Mouse (Mus musculus) small intestine, adult 2 months (tissue): ENCODE measurements at regions not wholly inside any gene's neighbourhood (a gene's known extent, or its start where the extent isn't known, plus 50 kb on each side); places are given as distances from the start of the nearest gene placed in this dataset.

Experiments used
- H3K27ac ChIP-seq: fragments of 200-500 bp; 2 replicates; pipeline ENCODE4 v1.5.1; 2012; ENCODE audit warnings: low read depth, low read length, control low read depth, inconsistent platforms; ENCODE audit not compliant: insufficient read depth
- H3K27me3 ChIP-seq: fragments of 200-500 bp; 2 replicates; pipeline ENCODE4 v1.6.1; 2012; ENCODE audit warnings: mild to moderate bottlenecking, moderate library complexity, low read length, inconsistent platforms; ENCODE audit not compliant: control insufficient read depth, insufficient read depth
- H3K36me3 ChIP-seq: fragments of 200-500 bp; 2 replicates; pipeline ENCODE4 v1.6.1; 2012; ENCODE audit warnings: mild to moderate bottlenecking, low read length, control low read depth, inconsistent platforms; ENCODE audit not compliant: control insufficient read depth, insufficient read depth
- H3K4me1 ChIP-seq: fragments of 200-500 bp; 2 replicates; pipeline ENCODE4 v1.6.1; 2012; ENCODE audit warnings: low read length, inconsistent platforms, mixed read lengths; ENCODE audit not compliant: control insufficient read depth, insufficient read depth, insufficient read length
- H3K4me3 ChIP-seq: fragments of 200-500 bp; 2 replicates; pipeline ENCODE4 v1.5.1; 2012; ENCODE audit warnings: low read depth, mild to moderate bottlenecking, control low read depth, inconsistent platforms, low read length, moderate library complexity
- CTCF ChIP-seq: fragments of 200-500 bp; IDR thresholded peaks from 2 replicates; pipeline ENCODE4 v1.5.1; 2012; ENCODE audit warnings: low read depth, mild to moderate bottlenecking, control low read depth, inconsistent platforms, low read length, moderate library complexity, mixed read lengths; ENCODE audit not compliant: insufficient replicate concordance, insufficient read length; ENCODE audit errors: extremely low read depth
- POLR2A ChIP-seq: fragments of 200-500 bp; IDR thresholded peaks from 2 replicates; pipeline ENCODE4 v1.6.1; 2012; ENCODE audit warnings: low read depth, mild to moderate bottlenecking, control low read depth, inconsistent platforms, low read length, moderate library complexity
- WGBS: fragments of 180-500 bp; shearing (Covaris S2); methylation state at CpG from one replicate; pipeline ENCODE4 v1.1.7; 2018; 5-methylcytosine and 5-hydroxymethylcytosine counted together

- no peaks in the 10 kb centered on the region for H3K36me3 ChIP-seq
- H3K4me1 ChIP-seq, result peaks cover 9% of the 10 kb centered on the region; the same call in 1 of the 2 replicates
- TF ChIP-seq POLR2A, result no peak
- no peak for TF ChIP-seq CTCF
- H3K27ac ChIP-seq, result no peak overlapping the region
- H3K27me3 ChIP-seq, result no peaks in the 10 kb centered on the region
- 74% methylated on average over 2 of the region's 2 CpGs for WGBS
- no peak overlapping the region for H3K4me3 ChIP-seq
Measured at GRCm38 (mm10) chr14:23112369-23112768, 901.9 kb downstream of the Kcnma1 start.

GRCm38 (mm10) chr14:23108590-23108989 is 905.7 kb downstream of the Kcnma1 start:
- H3K4me1 ChIP-seq, result 0 out of 2 replicates have a peak, but pooled peaks cover 4% of the 10 kb centered on the region
- WGBS, result 37% methylated on average over 7 of the region's 7 CpGs
- TF ChIP-seq CTCF (no peak), POLR2A (no peak)
- H3K4me3 ChIP-seq, result no peak overlapping the region
- H3K27me3 ChIP-seq, result no peaks in the 10 kb centered on the region
- no peaks in the 10 kb centered on the region for H3K36me3 ChIP-seq
- peak overlapping the region; percentile 84 for H3K27ac ChIP-seq

GRCm38 (mm10) chr14:23107466-23107865 is 906.8 kb downstream of the Kcnma1 start:
- WGBS, result 72% methylated on average over 4 of the region's 4 CpGs
- TF ChIP-seq CTCF (no peak), POLR2A (no peak)

More at GRCm38 (mm10) chr14:23107466-23107865, 906.8 kb downstream of the Kcnma1 start:
- H3K36me3 ChIP-seq, result no peaks in the 10 kb centered on the region
- no peak overlapping the region for H3K27ac ChIP-seq
- no peak overlapping the region for H3K4me3 ChIP-seq
- H3K4me1 ChIP-seq, result 0 out of 2 replicates have a peak, but pooled peaks cover 4% of the 10 kb centered on the region
- no peaks in the 10 kb centered on the region for H3K27me3 ChIP-seq
